Mouse (Mus musculus) adrenal gland, adult 2 months (tissue): ENCODE measurements at regions not wholly inside any gene's neighbourhood (a gene's known extent, or its start where the extent isn't known, plus 50 kb on each side); places are given as distances from the start of the nearest gene placed in this dataset.
A peak's percentile ranks its signal among the peaks of the same experiment; 100 is the strongest.

Experiments
- DNase-seq: peaks from one replicate; pipeline ENCODE4 v3.0.0; 2021

DNA sequence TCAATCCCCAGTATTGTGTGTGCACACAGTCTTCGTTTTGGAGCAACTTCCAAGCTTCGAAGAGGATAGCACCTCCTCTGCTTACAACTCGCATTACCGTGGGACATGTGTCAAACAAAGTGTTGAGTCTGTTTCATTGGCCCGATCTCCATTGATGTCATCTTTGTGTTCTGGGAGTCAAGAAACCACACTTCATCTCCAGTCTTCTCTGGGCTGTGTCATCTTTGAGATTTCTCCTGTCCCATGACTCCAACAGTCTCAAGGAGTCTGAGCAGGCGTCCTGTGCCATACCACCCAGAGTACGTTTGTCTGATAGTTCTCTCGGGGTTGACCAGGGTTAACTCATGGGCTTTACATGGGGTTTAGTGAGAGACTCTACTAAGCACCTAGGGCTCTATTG is 67.8 kb upstream of the Cpsf6 start:
- DNase-seq, result no peak

- no peak for DNase-seq
These were observed 67.4 kb upstream of the Cpsf6 start for GRCm38 (mm10) chr10:117447206-117447605.

- DNase-seq, result no peak
These were observed 67.0 kb upstream of the Cpsf6 start for GRCm38 (mm10) chr10:117446776-117447175.

DNA sequence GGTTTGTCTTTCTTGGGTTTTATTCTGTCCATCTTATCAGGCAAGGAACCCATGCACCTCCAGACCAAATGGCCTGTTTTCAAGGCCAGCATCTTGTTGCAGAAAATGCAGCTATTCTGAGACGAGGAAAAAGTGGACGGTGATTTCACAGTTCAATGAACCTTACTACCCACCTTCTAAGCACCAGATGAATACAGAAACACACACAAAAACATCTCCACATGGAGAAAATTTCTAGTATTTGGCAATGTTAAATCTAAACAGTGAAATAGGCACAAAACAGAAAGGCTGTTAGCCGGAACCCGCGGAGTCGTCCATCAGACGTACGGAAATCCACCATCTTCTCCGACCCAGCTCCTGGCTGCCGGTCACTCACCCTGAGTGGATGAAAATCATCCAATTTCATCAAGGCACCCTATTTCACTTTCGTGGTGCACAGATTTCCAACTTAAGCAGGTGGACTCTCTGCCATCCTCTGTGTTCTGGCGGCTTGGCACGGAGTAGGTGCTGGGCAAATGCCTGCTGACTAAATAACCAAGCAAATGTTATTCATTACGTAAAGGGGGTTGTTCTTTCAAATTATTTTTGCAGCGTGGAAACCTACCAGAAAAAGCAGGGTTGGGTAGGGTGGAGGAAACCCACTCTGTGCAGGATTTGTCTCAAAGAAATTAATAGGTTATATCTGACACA is 66.1 kb upstream of the Cpsf6 start:
- no peak for DNase-seq

DNA sequence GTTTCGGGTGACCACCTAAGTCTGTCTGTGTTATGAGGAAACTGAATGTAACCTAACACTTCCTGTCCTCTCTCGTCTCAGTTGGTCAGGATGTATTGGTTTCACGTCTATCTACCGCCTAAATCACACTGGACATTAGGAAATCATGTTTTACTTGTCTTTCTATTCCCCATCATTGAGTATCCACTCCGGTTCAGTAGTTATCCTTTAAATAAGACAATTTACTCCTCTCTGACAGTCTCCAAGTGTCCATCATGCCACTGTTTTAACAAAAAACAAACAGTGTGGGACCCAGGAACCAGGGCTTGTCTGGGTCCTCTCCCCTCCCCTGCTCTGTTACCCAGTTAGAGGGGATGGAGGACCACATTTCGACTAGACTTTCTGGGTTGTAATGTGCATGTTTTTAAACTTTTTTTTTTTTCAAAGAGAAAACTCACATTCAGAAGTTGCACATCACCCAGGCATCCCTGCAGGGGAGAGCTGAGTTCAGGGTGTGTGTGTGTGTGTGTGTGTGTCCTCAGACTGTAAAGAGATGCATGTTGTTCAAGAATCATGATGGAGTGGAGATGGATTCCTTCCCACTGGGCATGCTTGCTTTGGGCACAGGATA is 65.5 kb upstream of the Cpsf6 start:
- DNase-seq, result no peak

DNA sequence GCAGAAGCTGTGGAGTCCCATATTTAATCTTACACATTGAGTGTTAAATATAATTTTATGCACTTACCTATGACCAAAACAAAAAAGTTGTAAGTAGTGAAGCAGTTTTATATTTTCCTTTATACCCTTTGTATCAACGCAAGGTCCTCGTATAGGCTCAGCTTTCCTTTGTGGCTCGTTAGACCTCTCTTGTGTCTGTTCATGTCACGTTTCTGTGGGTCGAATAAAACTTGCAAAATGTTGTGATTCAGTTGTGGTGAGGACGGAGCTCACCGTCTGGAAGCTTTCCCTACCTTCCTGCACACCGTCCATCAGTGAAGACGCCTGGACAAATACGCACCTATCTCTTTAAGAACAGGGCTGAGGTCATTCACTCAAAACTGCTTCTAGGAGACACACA is 64.9 kb upstream of the Cpsf6 start:
- DNase-seq, result no peak

DNA sequence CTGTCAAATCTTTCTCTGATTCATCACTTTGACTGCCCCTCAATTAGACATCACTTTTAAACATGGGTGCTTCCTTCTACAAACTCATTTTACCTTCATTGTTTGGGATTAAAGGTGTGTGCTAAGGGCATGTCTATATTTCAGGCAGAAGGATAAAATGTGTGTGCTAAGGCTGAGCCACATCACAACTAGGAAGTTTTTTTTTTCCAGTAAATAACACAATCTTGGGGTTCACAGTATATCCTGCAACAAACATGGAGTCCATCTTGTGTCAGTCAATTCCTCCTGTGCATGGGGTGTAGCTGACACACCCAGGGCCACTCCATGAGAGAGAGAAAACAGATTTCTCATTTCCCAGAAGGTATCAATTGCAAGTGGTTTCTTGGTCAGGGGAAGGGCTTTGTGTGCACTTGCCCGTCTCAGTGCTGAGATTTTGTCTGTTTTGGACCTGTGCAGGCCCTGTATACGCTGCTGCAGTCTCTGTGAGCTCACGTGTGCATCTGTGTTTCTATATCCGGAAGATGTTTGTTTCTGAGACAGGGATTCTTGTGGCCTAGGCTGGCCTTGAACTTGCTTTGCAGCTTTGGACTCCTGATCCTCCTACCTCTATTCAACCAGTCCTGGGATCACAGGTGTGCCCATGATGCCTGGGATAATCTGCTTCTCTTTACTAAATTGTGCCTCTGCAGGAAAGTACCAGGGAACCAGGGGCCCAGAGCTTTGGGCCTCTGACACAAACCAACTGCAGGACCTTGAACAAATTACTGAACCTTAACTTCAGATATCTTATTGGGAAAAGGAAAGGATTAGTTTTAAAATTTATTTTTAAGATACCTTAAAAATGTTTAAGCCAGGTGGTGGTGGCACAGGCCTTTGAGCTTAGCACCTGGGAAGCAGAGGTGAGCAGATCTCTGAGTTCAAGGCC is 63.9 kb upstream of the Cpsf6 start:
- no peak for DNase-seq

DNA sequence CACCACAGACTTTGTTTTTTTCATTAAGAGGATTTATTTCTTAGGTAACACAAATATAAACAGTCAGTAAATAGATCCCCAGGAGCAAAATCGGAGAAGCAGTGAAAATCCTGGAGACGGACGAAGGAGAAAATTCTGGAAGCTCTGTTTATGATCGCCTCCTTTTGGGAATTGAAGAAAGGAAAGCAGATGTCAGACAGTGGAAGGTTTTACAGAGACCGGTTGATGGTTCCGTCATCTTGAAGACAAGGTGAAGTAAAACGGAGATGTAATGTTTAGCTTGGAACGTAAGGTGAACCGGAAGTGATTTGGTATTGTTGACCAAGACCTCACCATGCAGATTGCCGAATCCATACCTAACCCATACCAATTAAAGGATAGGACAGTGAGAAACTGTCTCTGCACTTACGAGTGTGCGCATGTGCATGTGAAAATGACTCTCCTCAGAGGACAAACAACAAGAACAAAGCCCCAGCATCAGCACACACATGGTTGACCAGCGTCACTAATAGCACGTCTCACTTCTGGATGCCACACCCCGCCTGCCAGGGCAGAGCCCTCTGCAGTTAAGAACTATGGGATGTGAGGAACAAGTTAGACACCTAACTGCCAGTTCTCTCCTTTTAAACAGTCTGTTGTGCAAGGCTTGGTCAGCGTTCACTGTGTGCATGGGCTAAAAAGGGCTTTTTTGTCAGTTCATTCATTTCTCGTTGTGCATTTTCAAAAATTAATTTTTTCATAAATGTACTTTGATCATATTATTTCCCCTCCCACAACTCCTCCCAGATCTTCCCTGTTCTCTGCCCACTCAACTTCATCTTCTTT is 62.4 kb upstream of the Cpsf6 start:
- no peak for DNase-seq

GRCm38 (mm10) chr10:117441121-117441978 is 61.5 kb upstream of the Cpsf6 start:
- no peak for DNase-seq

DNA sequence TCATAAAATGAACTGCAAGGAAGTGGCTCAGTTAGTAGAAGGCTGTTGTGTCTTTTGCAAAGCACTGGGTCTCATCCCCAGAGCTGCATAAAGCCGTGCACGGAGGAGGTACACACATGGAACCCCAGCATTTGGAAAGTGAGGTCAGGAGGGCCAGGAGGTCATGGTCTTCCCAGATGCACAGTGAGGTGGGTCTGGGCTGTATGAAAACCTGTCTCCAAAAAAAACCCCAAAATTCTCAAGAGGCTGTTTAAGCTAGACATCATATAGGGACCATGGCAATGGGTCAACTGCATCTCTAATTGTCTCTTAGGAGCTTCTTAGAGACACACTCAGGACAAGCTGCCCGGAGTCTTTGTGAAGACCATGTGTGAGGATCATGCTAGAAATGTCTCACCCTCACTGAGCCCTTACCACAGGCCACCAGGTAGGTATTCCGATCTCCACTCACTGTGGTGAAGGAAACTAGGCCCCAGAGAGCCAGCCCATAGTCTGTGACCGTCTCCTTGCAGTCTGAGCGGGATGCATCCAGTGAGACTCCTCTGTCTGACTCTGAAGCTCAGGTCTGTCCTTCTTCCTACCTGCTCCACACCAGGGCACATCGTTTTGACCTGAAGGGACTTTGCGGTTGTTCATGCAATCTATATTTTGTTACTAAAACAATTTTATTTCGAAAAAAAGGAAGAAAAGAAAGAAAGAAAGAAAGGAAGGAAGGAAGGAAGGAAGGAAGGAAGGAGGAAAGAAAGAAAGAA is 60.6 kb upstream of the Cpsf6 start:
- DNase-seq, result no peak

DNA sequence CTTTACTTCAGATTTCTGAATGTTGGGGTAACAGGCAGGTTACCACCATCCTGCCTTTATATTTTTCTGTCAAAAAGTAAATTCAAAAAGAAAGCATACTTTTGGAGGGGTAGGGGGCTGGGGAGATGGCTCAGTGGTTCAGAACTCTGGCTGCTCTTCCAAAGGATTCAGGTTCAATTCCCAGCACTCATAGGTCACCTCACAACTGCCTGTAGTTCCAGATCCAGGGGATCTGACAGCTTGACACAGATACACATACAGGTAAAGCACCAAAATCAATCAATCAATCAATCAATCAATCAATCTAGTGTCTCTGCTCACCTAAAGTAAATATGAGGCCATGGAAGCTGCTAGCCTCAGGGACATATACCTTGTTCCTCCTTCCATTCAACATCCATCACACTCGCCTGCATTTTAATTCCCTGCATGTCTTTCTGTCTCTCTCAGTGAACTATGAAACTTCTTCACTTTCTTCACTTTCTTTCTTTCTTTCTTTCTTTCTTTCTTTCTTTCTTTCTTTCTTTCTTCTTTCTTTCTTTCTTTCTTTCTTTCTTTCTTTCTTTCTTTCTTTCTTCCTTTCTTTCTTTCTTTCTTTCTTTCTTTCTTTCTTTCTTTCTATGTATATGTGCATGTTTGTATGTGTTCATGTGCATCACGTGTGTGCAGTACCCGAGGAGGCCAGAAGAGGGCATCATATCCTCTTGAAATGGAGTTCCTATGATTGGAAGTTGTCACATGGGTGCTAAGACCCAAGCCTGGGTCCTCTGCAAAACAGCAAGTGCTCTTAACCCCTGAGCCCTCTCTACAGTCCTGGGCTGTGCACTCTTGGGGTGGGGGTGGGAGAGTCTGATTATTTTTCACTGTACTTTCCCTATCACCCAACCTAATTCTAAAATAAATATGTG is 59.6 kb upstream of the Cpsf6 start:
- DNase-seq, result no peak

GRCm38 (mm10) chr10:117438614-117439193 is 58.9 kb upstream of the Cpsf6 start:
- no peak for DNase-seq

DNA sequence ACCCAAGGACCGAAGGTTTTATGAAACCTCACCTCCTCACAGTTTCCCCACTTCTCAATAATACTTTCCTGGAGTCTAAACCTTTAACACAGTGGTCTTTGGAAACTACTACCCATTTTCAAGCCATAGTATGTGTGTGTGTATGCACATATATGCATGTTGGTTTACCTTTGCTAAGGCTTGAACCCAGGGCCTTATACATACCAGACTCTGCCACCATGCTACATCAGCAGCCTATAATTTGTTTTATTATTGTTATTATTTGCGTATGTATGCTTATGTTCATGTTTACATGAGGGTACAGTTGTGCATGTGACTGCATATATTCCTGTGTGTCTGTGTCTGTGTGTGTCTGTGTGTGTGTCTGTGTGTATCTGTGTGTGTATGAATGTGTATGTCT is 58.2 kb upstream of the Cpsf6 start:
- DNase-seq, result no peak

GRCm38 (mm10) chr10:117436875-117437715 is 57.3 kb upstream of the Cpsf6 start:
- peak; percentile 32 for DNase-seq

DNA sequence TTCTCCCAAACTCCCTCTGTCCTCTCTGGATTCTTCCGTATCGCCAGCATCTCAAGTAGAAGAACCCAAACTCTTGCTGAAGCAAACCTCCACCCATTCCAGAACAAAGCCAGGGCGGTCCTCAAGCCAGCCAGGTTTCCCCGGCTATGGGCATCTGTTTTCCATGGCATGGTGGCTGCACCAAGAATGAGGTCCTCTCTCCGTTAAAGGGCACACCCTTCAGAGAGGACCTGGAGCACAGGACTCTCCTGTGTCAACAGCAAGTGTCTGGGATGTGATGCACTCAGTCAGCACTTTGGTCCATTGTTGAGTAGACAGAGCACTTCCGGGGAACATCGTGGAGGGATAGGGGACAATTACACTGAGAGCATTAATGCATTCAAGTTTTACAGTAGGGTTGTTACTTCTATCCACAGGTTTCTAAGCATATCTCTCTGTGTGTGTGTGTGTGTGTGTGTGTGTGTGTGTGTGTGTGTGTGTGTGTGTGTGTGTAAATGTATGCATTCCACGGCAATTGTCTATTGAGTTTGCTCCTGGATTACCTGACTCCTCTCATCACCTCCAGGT is 56.6 kb upstream of the Cpsf6 start:
- DNase-seq, result no peak

- no peak for DNase-seq
These were observed 55.9 kb upstream of the Cpsf6 start for GRCm38 (mm10) chr10:117435734-117436121.

- DNase-seq, result peak; percentile 87
These were observed 55.3 kb upstream of the Cpsf6 start for GRCm38 (mm10) chr10:117434871-117435733.
